Mouse (Mus musculus) embryonic facial prominence, embryonic 12.5 days (tissue): ENCODE data around the gene Stt3b. TPM values are rescaled to one million over a fixed set of nuclear protein-coding genes. Genes with fewer than 3 reads are reported as not detected.
A peak's percentile ranks its signal among the peaks of the same experiment; 100 is the strongest.

Source experiments
- ATAC-seq: fragments of 200-750 bp; cut with Nextera tagmentation; 2 replicates; pipeline ENCODE4 v1.8.0; 2017; ENCODE audit not compliant: insufficient number of reproducible peaks, insufficient read depth, low FRiP score, low TSS enrichment
- H3K27ac ChIP-seq: fragments of 300-500 bp; sonication (generic); 2 replicates; pipeline ENCODE4 v1.5.1; 2016; ENCODE audit warnings: mild to moderate bottlenecking
- H3K27me3 ChIP-seq: fragments of 300-500 bp; sonication (generic); 2 replicates; pipeline ENCODE4 v1.6.1; 2016; ENCODE audit warnings: mild to moderate bottlenecking, moderate library complexity
- H3K36me3 ChIP-seq: fragments of 300-500 bp; sonication (generic); 2 replicates; pipeline ENCODE4 v1.6.1; 2016; ENCODE audit warnings: mild to moderate bottlenecking
- H3K4me1 ChIP-seq: fragments of 300-500 bp; sonication (generic); 2 replicates; pipeline ENCODE4 v1.6.1; 2016
- H3K4me2 ChIP-seq: fragments of 300-500 bp; sonication (generic); replicated peaks from 2 replicates; pipeline ENCODE4 v1.6.1; 2016; ENCODE audit warnings: mild to moderate bottlenecking, moderate library complexity
- H3K4me3 ChIP-seq: fragments of 300-500 bp; sonication (generic); 2 replicates; pipeline ENCODE4 v1.5.1; 2016; ENCODE audit warnings: mild to moderate bottlenecking
- H3K9ac ChIP-seq: fragments of 300-500 bp; sonication (generic); 2 replicates; pipeline ENCODE4 v1.6.1; 2016; ENCODE audit warnings: mild to moderate bottlenecking, moderate library complexity
- H3K9me3 ChIP-seq: fragments of 300-500 bp; sonication (generic); 2 replicates; pipeline ENCODE4 v1.6.1; 2016; ENCODE audit warnings: mild to moderate bottlenecking, moderate library complexity
- WGBS: fragments of 180-500 bp; shearing (Covaris S2); methylation state at CpG from one replicate; pipeline ENCODE4 v1.1.7; 2016; 5-methylcytosine and 5-hydroxymethylcytosine counted together
- polyA plus RNA-seq: library from polyadenylated mRNA; unstranded; fragments of >200 nt; fragmentation: Nextera tagmentation; extraction: Ambion mirVana; gene quantifications from 2 replicates; pipeline ENCODE4 v1.2.1, GENCODE M21; 2016

Gene Stt3b
- polyA plus RNA-seq, 1 experiment from 2014 or later, result 118 TPM

GRCm38 (mm10) chr9:115313830-115314229 lies 3.6 kb upstream of the Stt3b start:
- Histone ChIP-seq H3K27me3 (no peaks in the 10 kb centered on the region), H3K9ac (no peak overlapping the region), H3K36me3 (no peaks in the 10 kb centered on the region), H3K4me1 (peaks cover 3% of the 10 kb centered on the region; the same call in 1 of the 2 replicates), H3K4me3 (no peak overlapping the region), H3K27ac (no peak overlapping the region), H3K4me2 (no peak overlapping the region), H3K9me3 (no peaks in the 10 kb centered on the region)
- ATAC-seq, result no peak
- 88% methylated on average over 5 of the region's 5 CpGs for WGBS

GRCm38 (mm10) chr9:115311223-115311520 lies 951 bp upstream of the Stt3b start:
- peak overlapping the region; percentile 95; the same call in 1 of the 2 replicates for H3K27ac ChIP-seq

GRCm38 (mm10) chr9:115309977-115310345 lies 260 bp downstream of the Stt3b start:
- H3K9ac ChIP-seq, result peak overlapping the region; percentile 98
- peak overlapping the region; percentile 91 for H3K4me3 ChIP-seq
- peak overlapping the region; percentile 67 for H3K4me2 ChIP-seq
- H3K9me3 ChIP-seq, result no peaks in the 10 kb centered on the region
- H3K27me3 ChIP-seq, result no peaks in the 10 kb centered on the region
- peak overlapping the region; percentile 97 for H3K27ac ChIP-seq
- H3K4me1 ChIP-seq, result peaks cover 26% of the 10 kb centered on the region
- H3K36me3 ChIP-seq, result no peaks in the 10 kb centered on the region
- ATAC-seq, result peak; percentile 23; the same call in 1 of the 2 replicates
- under 1% methylated on average over 21 of the region's 42 CpGs for WGBS

More at GRCm38 (mm10) chr9:115311223-115311520, 951 bp upstream of the Stt3b start:
- Histone ChIP-seq H3K36me3 (no peaks in the 10 kb centered on the region), H3K27me3 (no peaks in the 10 kb centered on the region), H3K4me3 (peak overlapping the region; percentile 91), H3K4me1 (peaks cover 19% of the 10 kb centered on the region), H3K4me2 (peak overlapping the region; percentile 53), H3K9ac (no peak overlapping the region), H3K9me3 (no peaks in the 10 kb centered on the region)
- no peak for ATAC-seq
- 5% methylated on average over 5 of the region's 5 CpGs for WGBS

GRCm38 (mm10) chr9:115309381-115309971 lies 745 bp downstream of the Stt3b start:
- H3K27me3 ChIP-seq, result no peaks in the 10 kb centered on the region
- H3K9me3 ChIP-seq, result no peaks in the 10 kb centered on the region
- under 1% methylated on average over 65 of the region's 65 CpGs for WGBS
- peaks cover 31% of the 10 kb centered on the region for H3K4me1 ChIP-seq
- no peaks in the 10 kb centered on the region for H3K36me3 ChIP-seq
- peak; percentile 10; the same call in 1 of the 2 replicates for ATAC-seq
- peak overlapping the region; percentile 91 for H3K4me3 ChIP-seq
- H3K9ac ChIP-seq, result peak overlapping the region; percentile 98
- peak overlapping the region; percentile 97 for H3K27ac ChIP-seq
- peak overlapping the region; percentile 67 for H3K4me2 ChIP-seq

GRCm38 (mm10) chr9:115308941-115309380 lies 1.3 kb downstream of the Stt3b start:
- Histone ChIP-seq H3K36me3 (no peaks in the 10 kb centered on the region), H3K9ac (peak overlapping the region; percentile 98), H3K27me3 (no peaks in the 10 kb centered on the region), H3K27ac (peak overlapping the region; percentile 97), H3K4me1 (peaks cover 31% of the 10 kb centered on the region), H3K4me2 (peak overlapping the region; percentile 67), H3K4me3 (peak overlapping the region; percentile 91), H3K9me3 (no peaks in the 10 kb centered on the region)
- WGBS, result under 1% methylated on average over 18 of the region's 18 CpGs
- ATAC-seq, result no peak

GRCm38 (mm10) chr9:115308401-115308800 lies 1.8 kb downstream of the Stt3b start:
- Histone ChIP-seq H3K27me3 (no peaks in the 10 kb centered on the region), H3K4me1 (peaks cover 31% of the 10 kb centered on the region), H3K27ac (no peak overlapping the region), H3K4me3 (peak overlapping the region; percentile 91), H3K9me3 (no peaks in the 10 kb centered on the region), H3K4me2 (peak overlapping the region; percentile 67), H3K36me3 (no peaks in the 10 kb centered on the region), H3K9ac (peak overlapping the region; percentile 98; the same call in 1 of the 2 replicates)
- WGBS, result 13% methylated on average over 4 of the region's 4 CpGs
- no peak for ATAC-seq

- ATAC-seq, result no peak
- no peak overlapping the region for H3K27ac ChIP-seq
- H3K4me1 ChIP-seq, result peaks cover 34% of the 10 kb centered on the region
- H3K27me3 ChIP-seq, result no peaks in the 10 kb centered on the region
- no peak overlapping the region for H3K9ac ChIP-seq
- peak overlapping the region; percentile 91 for H3K4me3 ChIP-seq
- 14% methylated on average over 6 of the region's 6 CpGs for WGBS
- peak overlapping the region; percentile 67 for H3K4me2 ChIP-seq
- no peaks in the 10 kb centered on the region for H3K36me3 ChIP-seq
- H3K9me3 ChIP-seq, result no peaks in the 10 kb centered on the region
Measured at GRCm38 (mm10) chr9:115306202-115306601, 4.0 kb downstream of the Stt3b start.

GRCm38 (mm10) chr9:115304149-115304548 lies 6.1 kb downstream of the Stt3b start:
- Histone ChIP-seq H3K9me3 (no peaks in the 10 kb centered on the region), H3K27ac (no peak overlapping the region), H3K4me3 (no peak overlapping the region), H3K4me1 (peaks cover 41% of the 10 kb centered on the region), H3K27me3 (no peaks in the 10 kb centered on the region), H3K9ac (no peak overlapping the region), H3K36me3 (no peaks in the 10 kb centered on the region), H3K4me2 (no peak overlapping the region)
- ATAC-seq, result no peak
- 74% methylated on average over 4 of the region's 4 CpGs for WGBS

GRCm38 (mm10) chr9:115301593-115301992 lies 8.6 kb downstream of the Stt3b start:
- Histone ChIP-seq H3K4me1 (peaks cover 29% of the 10 kb centered on the region), H3K9me3 (no peaks in the 10 kb centered on the region), H3K9ac (no peak overlapping the region), H3K27me3 (no peaks in the 10 kb centered on the region), H3K4me2 (no peak overlapping the region), H3K36me3 (no peaks in the 10 kb centered on the region), H3K27ac (no peak overlapping the region), H3K4me3 (no peak overlapping the region)
- no peak for ATAC-seq
- WGBS, result 89% methylated on average over 7 of the region's 7 CpGs

- WGBS, result 95% methylated on average over 6 of the region's 6 CpGs
- 0 out of 2 replicates have a peak, but pooled peaks have one; percentile 28 for ATAC-seq
Measured at GRCm38 (mm10) chr9:115301002-115301579, 9.1 kb downstream of the Stt3b start.

GRCm38 (mm10) chr9:115296738-115297137 lies 13.5 kb downstream of the Stt3b start:
- WGBS, result 87% methylated on average over 7 of the region's 7 CpGs
- no peak overlapping the region for H3K9ac ChIP-seq

More at GRCm38 (mm10) chr9:115301002-115301579, 9.1 kb downstream of the Stt3b start:
- no peaks in the 10 kb centered on the region for H3K36me3 ChIP-seq
- H3K4me2 ChIP-seq, result no peak overlapping the region
- no peak overlapping the region for H3K27ac ChIP-seq
- H3K27me3 ChIP-seq, result no peaks in the 10 kb centered on the region
- H3K4me3 ChIP-seq, result no peak overlapping the region
- no peak overlapping the region for H3K9ac ChIP-seq
- H3K9me3 ChIP-seq, result no peaks in the 10 kb centered on the region
- peaks cover 24% of the 10 kb centered on the region for H3K4me1 ChIP-seq

GRCm38 (mm10) chr9:115293920-115294594 lies 16.2 kb downstream of the Stt3b start:
- Histone ChIP-seq H3K4me1 (no peaks in the 10 kb centered on the region), H3K36me3 (no peaks in the 10 kb centered on the region), H3K4me2 (no peak overlapping the region), H3K27ac (no peak overlapping the region), H3K9me3 (no peaks in the 10 kb centered on the region), H3K4me3 (no peak overlapping the region), H3K9ac (no peak overlapping the region), H3K27me3 (no peaks in the 10 kb centered on the region)
- no peak for ATAC-seq
- WGBS, result 85% methylated on average over 10 of the region's 10 CpGs

More at GRCm38 (mm10) chr9:115296738-115297137, 13.5 kb downstream of the Stt3b start:
- Histone ChIP-seq H3K36me3 (no peaks in the 10 kb centered on the region), H3K4me3 (no peak overlapping the region), H3K4me2 (no peak overlapping the region), H3K27me3 (no peaks in the 10 kb centered on the region), H3K27ac (no peak overlapping the region), H3K4me1 (0 out of 2 replicates have a peak, but pooled peaks cover 13% of the 10 kb centered on the region), H3K9me3 (no peaks in the 10 kb centered on the region)
- ATAC-seq, result no peak
